Mouse (Mus musculus): ENCODE results near the gene Btn1a1. TPM values are rescaled to one million over a fixed set of nuclear protein-coding genes. Genes with fewer than 3 reads are reported as not detected.

Btn1a1 gene
- polyA plus RNA-seq, 1 experiment, result 0.06 TPM

GRCm38 (mm10) chr13:23502031-23502567 lies 36.4 kb upstream of the Btn1a1 start:
- Histone ChIP-seq H3K4me1 (ENCODE audit: control insufficient read depth, insufficient read depth, low read length) (no peaks in the 10 kb centered on the region), H3K4me3 (ENCODE audit: insufficient read depth, low read length) (no peak overlapping the region), H3K27ac (ENCODE audit: insufficient read depth, low read length) (no peak overlapping the region)
- TF ChIP-seq POLR2A (IDR thresholded peaks at IDR 0.05; ENCODE audit: extremely low read depth, insufficient read depth, low read length) (no peak), CTCF (IDR thresholded peaks at IDR 0.05; ENCODE audit: extremely low read depth, insufficient read depth, low read length) (no peak)

DNA sequence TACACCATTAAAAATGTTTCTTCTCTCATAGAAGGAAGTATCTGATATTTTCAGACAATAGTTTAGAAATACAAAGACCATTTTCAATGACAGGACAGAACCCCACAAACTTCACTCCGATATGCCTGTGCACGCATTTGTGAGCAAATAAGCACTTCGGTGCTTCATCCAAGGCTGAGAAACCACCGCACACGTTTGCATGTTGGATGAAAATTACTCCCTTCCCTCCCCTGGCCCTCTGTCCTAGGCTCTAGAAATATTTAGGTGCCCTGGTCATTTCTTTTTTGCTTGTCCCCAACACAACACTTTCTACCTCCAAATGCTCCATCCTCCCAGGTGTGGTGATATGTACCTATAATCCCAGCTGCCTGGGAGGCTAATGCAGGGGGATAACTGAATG lies 35.8 kb upstream of the Btn1a1 start:
- TF ChIP-seq CTCF (IDR thresholded peaks at IDR 0.05; ENCODE audit: extremely low read depth, insufficient read depth, low read length) (no peak), POLR2A (IDR thresholded peaks at IDR 0.05; ENCODE audit: extremely low read depth, insufficient read depth, low read length) (no peak)
- H3K27ac ChIP-seq (ENCODE audit: insufficient read depth, low read length), result no peak overlapping the region
- no peaks in the 10 kb centered on the region for H3K4me1 ChIP-seq (ENCODE audit: control insufficient read depth, insufficient read depth, low read length)
- H3K4me3 ChIP-seq (ENCODE audit: insufficient read depth, low read length), result no peak overlapping the region

DNA sequence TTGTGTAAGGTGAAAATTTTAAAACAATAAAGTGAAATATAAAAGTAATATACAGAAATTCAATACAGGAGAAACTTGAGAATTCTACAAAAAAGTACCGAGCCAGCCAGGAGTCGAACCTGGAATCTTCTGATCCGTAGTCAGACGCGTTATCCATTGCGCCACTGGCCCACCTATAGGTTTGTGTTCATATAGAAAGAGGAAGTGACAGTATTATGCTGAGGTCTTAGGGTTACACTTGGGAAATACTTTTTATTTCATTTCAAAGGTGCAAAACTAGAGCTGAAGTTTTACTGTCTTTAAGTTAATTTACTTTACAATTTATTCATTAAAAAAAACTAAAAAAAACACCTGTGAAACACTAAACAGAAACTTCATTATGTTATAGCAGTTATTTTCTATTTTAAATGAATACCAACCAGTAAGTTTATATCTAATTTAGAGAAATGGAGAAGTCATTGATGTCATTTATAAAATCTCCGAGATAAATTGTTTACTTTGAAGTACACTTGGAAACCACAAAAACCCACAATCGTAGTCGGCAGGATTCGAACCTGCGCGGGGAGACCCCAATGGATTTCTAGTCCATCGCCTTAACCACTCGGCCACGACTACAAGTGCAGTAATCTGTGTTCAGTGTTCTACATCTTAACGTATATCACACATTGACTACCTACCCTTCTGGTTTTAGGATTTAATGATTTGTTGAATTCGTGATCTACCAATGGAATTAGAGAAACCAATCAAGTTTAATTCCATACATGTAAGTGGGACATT lies 34.9 kb upstream of the Btn1a1 start:
- TF ChIP-seq POLR2A (IDR thresholded peaks at IDR 0.05; ENCODE audit: extremely low read depth, insufficient read depth, low read length), result no peak
- TF ChIP-seq CTCF (IDR thresholded peaks at IDR 0.05; ENCODE audit: extremely low read depth, insufficient read depth, low read length), result no peak
- H3K4me1 ChIP-seq (ENCODE audit: control insufficient read depth, insufficient read depth, low read length), result no peaks in the 10 kb centered on the region
- H3K4me3 ChIP-seq (ENCODE audit: insufficient read depth, low read length), result no peak overlapping the region
- no peak overlapping the region for H3K27ac ChIP-seq (ENCODE audit: insufficient read depth, low read length)

GRCm38 (mm10) chr13:23499943-23500342 lies 34.2 kb upstream of the Btn1a1 start:
- TF ChIP-seq CTCF (IDR thresholded peaks at IDR 0.05; ENCODE audit: extremely low read depth, insufficient read depth, low read length), result no peak
- TF ChIP-seq POLR2A (IDR thresholded peaks at IDR 0.05; ENCODE audit: extremely low read depth, insufficient read depth, low read length), result no peak
- Histone ChIP-seq H3K4me3 (ENCODE audit: insufficient read depth, low read length) (no peak overlapping the region), H3K27ac (ENCODE audit: insufficient read depth, low read length) (no peak overlapping the region), H3K4me1 (ENCODE audit: control insufficient read depth, insufficient read depth, low read length) (no peaks in the 10 kb centered on the region)

DNA sequence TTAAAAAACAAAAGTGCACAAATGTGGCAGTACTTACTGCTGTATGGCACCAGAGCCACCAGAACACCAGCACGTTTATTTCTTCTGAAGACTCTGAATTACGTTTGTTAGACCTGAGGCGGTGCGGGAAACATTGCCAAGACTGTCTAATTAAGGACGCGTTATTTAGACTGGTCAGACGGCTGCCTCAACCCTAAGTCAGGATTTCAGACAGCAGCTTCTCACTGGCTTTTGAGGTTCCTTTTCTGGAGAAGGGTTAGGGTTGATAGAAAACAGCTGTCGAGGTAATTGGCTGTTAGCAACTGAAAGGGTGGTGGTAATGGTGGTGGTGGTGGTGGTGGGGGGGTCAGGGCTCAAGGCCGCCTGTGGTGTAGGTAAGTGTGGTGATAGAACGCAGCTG lies 33.0 kb upstream of the Btn1a1 start:
- no peaks in the 10 kb centered on the region for H3K4me1 ChIP-seq (ENCODE audit: control insufficient read depth, insufficient read depth, low read length)
- no peak overlapping the region for H3K27ac ChIP-seq (ENCODE audit: insufficient read depth, low read length)
- H3K4me3 ChIP-seq (ENCODE audit: insufficient read depth, low read length), result 0 out of 2 replicates have a peak overlapping the region, but pooled peaks have one; percentile 9
- TF ChIP-seq CTCF (IDR thresholded peaks at IDR 0.05; ENCODE audit: extremely low read depth, insufficient read depth, low read length) (no peak), POLR2A (IDR thresholded peaks at IDR 0.05; ENCODE audit: extremely low read depth, insufficient read depth, low read length) (no peak)

DNA sequence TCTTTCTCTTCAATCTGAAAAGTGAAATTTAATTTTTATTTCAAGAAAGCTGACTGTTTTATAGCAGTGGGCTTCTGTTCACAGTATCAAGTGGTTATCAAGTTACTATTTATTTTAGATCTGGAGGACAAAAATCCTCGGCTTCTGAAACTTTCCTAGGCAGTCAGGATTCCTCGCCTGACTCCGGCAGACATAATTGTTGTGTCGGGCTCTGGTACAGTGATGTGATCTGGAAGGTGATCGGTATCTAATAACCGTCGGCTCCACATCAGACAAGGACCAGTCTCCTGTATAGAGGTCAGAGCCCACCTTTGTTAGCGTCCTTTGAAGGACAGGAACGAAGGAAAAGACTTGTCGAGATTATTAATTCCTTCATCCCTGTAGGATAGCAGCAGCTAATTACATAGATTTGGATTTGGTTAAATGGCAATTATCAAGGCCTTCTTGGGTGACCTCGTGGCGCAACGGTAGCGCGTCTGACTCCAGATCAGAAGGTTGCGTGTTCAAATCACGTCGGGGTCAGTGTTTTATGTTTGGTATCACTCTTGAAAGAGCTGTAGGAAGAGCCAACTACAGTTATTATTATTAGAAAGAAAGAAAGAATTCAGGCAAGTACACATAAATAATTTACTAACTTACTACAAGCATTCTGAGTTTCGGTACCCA lies 32.1 kb upstream of the Btn1a1 start:
- TF ChIP-seq CTCF (IDR thresholded peaks at IDR 0.05; ENCODE audit: extremely low read depth, insufficient read depth, low read length), result no peak
- no peak for TF ChIP-seq POLR2A (IDR thresholded peaks at IDR 0.05; ENCODE audit: extremely low read depth, insufficient read depth, low read length)
- Histone ChIP-seq H3K4me1 (ENCODE audit: control insufficient read depth, insufficient read depth, low read length) (no peaks in the 10 kb centered on the region), H3K4me3 (ENCODE audit: insufficient read depth, low read length) (0 out of 2 replicates have a peak overlapping the region, but pooled peaks have one; percentile 9), H3K27ac (ENCODE audit: insufficient read depth, low read length) (no peak overlapping the region)

- TF ChIP-seq POLR2A (IDR thresholded peaks at IDR 0.05; ENCODE audit: extremely low read depth, insufficient read depth, low read length) (no peak), CTCF (IDR thresholded peaks at IDR 0.05; ENCODE audit: extremely low read depth, insufficient read depth, low read length) (no peak)
- Histone ChIP-seq H3K27ac (ENCODE audit: insufficient read depth, low read length) (no peak overlapping the region), H3K4me3 (ENCODE audit: insufficient read depth, low read length) (no peak overlapping the region), H3K4me1 (ENCODE audit: control insufficient read depth, insufficient read depth, low read length) (no peaks in the 10 kb centered on the region)
Observed at GRCm38 (mm10) chr13:23495526-23495925, 29.8 kb upstream of the Btn1a1 start.

- no peak overlapping the region for H3K4me3 ChIP-seq (ENCODE audit: insufficient read depth, low read length)
- H3K27ac ChIP-seq (ENCODE audit: insufficient read depth, low read length), result no peak overlapping the region
- no peak for TF ChIP-seq POLR2A (IDR thresholded peaks at IDR 0.05; ENCODE audit: extremely low read depth, insufficient read depth, low read length)
- no peak for TF ChIP-seq CTCF (IDR thresholded peaks at IDR 0.05; ENCODE audit: extremely low read depth, insufficient read depth, low read length)
- H3K4me1 ChIP-seq (ENCODE audit: control insufficient read depth, insufficient read depth, low read length), result no peaks in the 10 kb centered on the region
Observed at GRCm38 (mm10) chr13:23491990-23492389, 26.3 kb upstream of the Btn1a1 start.

DNA sequence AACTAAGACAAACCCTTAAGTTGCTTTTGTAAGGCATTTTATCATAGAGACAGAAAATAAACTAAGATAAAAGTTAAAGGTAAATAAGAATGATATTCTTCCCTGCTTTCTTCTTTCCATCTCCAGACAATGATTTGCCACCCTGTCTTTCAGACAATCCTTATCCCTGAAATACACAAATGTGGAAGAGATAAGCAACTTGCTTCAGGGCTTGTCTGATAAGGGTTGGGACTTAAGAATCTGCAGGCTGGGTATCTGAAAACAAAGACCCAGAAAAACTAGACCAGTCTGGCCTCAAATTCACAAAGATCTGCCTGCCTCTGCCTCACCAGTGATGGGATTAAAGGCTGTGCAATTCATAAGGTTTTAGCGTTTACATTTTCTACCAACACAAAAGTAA lies 25.6 kb upstream of the Btn1a1 start:
- TF ChIP-seq POLR2A (IDR thresholded peaks at IDR 0.05; ENCODE audit: extremely low read depth, insufficient read depth, low read length) (no peak), CTCF (IDR thresholded peaks at IDR 0.05; ENCODE audit: extremely low read depth, insufficient read depth, low read length) (no peak)
- Histone ChIP-seq H3K27ac (ENCODE audit: insufficient read depth, low read length) (no peak overlapping the region), H3K4me3 (ENCODE audit: insufficient read depth, low read length) (no peak overlapping the region), H3K4me1 (ENCODE audit: control insufficient read depth, insufficient read depth, low read length) (no peaks in the 10 kb centered on the region)

All from cortical plate, adult 2 months (tissue).